Mouse (Mus musculus) forebrain, embryonic 10.5 days (tissue): Measurements from ENCODE around the gene Prex1. TPM values are rescaled to one million over a fixed set of nuclear protein-coding genes. Genes with fewer than 3 reads are reported as not detected.
A peak's percentile ranks its signal among the peaks of the same experiment; 100 is the strongest.
"Not testable (repeated sequence)": the region's sequence is repeated elsewhere in the genome, so short reads cannot be mapped to it uniquely, and the experiment has no call there.

Source experiments
- DNase-seq: peaks from one replicate; pipeline ENCODE4 v3.0.0-alpha.2; 2017; ENCODE audit warnings: low spot score; ENCODE audit errors: extremely low spot score
- H3K27ac ChIP-seq: fragments of 300-500 bp; sonication (generic); 2 replicates; pipeline ENCODE4 v1.5.1; 2016; ENCODE audit warnings: mild to moderate bottlenecking
- H3K27me3 ChIP-seq: fragments of 300-500 bp; sonication (generic); 2 replicates; pipeline ENCODE4 v1.6.1; 2016; ENCODE audit warnings: mild to moderate bottlenecking; ENCODE audit not compliant: poor library complexity, severe bottlenecking
- H3K36me3 ChIP-seq: fragments of 300-500 bp; sonication (generic); replicated peaks from 2 replicates; pipeline ENCODE4 v1.6.1; 2016; ENCODE audit warnings: mild to moderate bottlenecking, moderate library complexity
- H3K4me1 ChIP-seq: fragments of 300-500 bp; sonication (generic); 2 replicates; pipeline ENCODE4 v1.6.1; 2016
- H3K4me3 ChIP-seq: fragments of 300-500 bp; sonication (generic); 2 replicates; pipeline ENCODE4 v1.5.1; 2016; ENCODE audit warnings: mild to moderate bottlenecking, moderate library complexity
- H3K9me3 ChIP-seq: fragments of 300-500 bp; sonication (generic); 2 replicates; pipeline ENCODE4 v1.6.1; 2016; ENCODE audit warnings: mild to moderate bottlenecking, moderate library complexity
- WGBS: fragments of 180-500 bp; shearing (Covaris S2); methylation state at CpG from one replicate; pipeline ENCODE4 v1.1.7; 2016; 5-methylcytosine and 5-hydroxymethylcytosine counted together
- polyA plus RNA-seq: library from polyadenylated mRNA; unstranded; fragments of >200 nt; fragmentation: Nextera tagmentation; extraction: Ambion mirVana; gene quantifications from 2 replicates; pipeline ENCODE4 v1.2.1, GENCODE M21; 2016

Prex1 gene
- polyA plus RNA-seq, 1 experiment from 2014 or later = 24.3 TPM

DNA sequence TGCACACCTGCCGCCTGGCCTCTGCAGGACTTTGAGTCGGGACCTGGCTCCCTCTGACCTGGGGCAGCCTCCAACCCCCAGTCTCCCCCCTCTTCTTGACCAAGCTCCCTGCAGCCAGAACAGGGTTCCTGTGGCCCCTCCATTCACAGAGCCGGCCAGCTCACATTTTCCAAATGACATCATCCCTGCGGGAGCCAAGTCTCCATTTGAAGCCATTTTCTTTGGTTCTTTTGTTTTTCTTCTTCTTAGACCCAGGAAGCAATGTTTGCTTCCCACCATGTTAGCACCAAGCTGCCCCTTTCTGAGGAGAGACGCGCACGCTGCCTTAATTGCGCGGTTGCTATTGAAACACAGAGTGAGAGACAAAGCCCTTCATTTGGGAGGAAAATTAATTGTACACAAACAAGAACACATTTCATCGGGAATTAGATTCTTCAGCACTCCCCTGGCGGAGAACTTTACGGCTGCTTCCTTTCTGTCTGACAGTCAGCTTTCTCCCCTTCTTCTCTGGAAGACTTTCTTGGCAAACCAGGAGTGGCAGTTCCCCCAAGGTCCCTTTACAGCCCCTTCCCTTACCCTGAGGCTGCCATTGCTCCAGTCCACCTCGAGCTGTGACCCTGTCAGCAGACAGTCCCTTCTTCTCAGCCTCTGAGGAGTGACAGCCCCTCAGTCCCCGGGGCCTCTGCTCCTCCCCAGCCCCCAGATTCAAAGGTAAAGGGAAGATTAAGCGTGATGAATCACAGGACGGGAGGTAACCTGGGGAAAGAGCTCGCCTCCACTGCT, 196.0 kb downstream of the Prex1 start:
- not testable (repeated sequence) for H3K36me3 ChIP-seq, H3K9me3 ChIP-seq
- Histone ChIP-seq H3K27me3 (peaks cover 59% of the 10 kb centered on the region), H3K4me3 (peak overlapping the region; percentile 34), H3K4me1 (peaks cover 70% of the 10 kb centered on the region), H3K27ac (peak overlapping the region; percentile 84)
- peak; percentile 81 for DNase-seq
- 5% methylated on average over 16 of the region's 17 CpGs for WGBS

DNA sequence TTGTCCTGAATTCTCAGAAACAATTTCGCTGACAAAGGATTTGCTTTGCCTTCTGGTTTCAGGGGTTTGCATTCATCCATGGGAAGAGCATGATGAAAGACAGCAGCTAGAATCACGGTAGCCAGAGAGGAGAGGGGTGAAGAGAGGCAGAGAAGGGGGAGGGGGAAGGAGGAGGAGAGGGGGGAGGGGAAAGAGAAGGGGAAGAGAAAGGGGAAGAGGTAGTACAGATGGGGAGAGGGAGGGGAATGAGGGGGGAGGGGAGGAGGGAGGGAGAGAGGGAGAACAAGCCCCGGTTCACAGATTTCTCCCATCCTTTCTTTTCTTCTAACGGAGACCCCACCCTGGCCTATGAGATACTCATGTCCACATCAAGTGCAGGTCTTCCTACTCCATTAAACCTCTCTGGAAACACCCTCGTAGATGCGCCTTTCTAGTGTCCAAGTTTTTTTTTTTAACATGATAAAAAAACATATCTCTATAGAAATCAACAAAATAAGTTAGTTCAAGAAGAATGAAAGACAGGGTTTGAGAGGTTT, 196.7 kb downstream of the Prex1 start:
- Histone ChIP-seq H3K27me3 (peaks cover 58% of the 10 kb centered on the region), H3K9me3 (peaks cover 5% of the 10 kb centered on the region; the same call in 1 of the 2 replicates), H3K4me3 (peak overlapping the region; percentile 34), H3K4me1 (peaks cover 69% of the 10 kb centered on the region), H3K27ac (peak overlapping the region; percentile 84), H3K36me3 (no peaks in the 10 kb centered on the region)
- WGBS = 28% methylated on average over 6 of the region's 6 CpGs
- DNase-seq = no peak

Other genes with a start within 250 kb of the Prex1 start
- 10.4 and 11.1 TPM in 2 replicates for gene Trp53rkb, start 78.7 kb upstream of the Prex1 start, polyA plus RNA-seq
- gene Arfgef2, start 91.8 kb upstream of the Prex1 start, polyA plus RNA-seq = 4.9 and 5.4 TPM in 2 replicates
- gene Cse1l, start 192.2 kb upstream of the Prex1 start, polyA plus RNA-seq = 226 and 242 TPM in 2 replicates